Mouse (Mus musculus) heart, postnatal 25 days (tissue): ENCODE results near the gene Gm11027. TPM values are rescaled to one million over a fixed set of nuclear protein-coding genes. Genes with fewer than 3 reads are reported as not detected.

Source experiments
- microRNA-seq: library from miRNA; unstranded; fragments of <30 nt; microRNA quantifications from one replicate; pipeline ENCODE4 v1.2.0, GENCODE M21; 2022
- total RNA-seq, 2 experiments: library from RNA; stranded (reverse); gene quantifications; 2 replicates each; pipeline ENCODE4 v1.2.3; 2021

Gm11027 gene
- total RNA-seq, 2 experiments from 2014 or later: not detected

Small RNA genes lying within 50 kb of the gene (microRNA-seq; reads per million reads assigned to microRNA genes)
- gene Gm23190: not detected

Other genes with a start within 250 kb of the Gm11027 start
- gene Zfp386, start 227.7 kb upstream of the Gm11027 start, total RNA-seq: 10 to 100 TPM; 27.8 to 28.5 TPM
- 1 to 10 TPM; 1.3 to 2.6 TPM for gene Vipr2, start 197.7 kb upstream of the Gm11027 start, total RNA-seq
- gene Wdr60, start 12.4 kb upstream of the Gm11027 start, total RNA-seq: 1 to 10 TPM; 1.6 to 2.3 TPM
- 10 to 100 TPM; 25.3 to 30.4 TPM for gene Esyt2, start 5.8 kb downstream of the Gm11027 start, total RNA-seq
- 1 to 10 TPM; 2.7 to 3.5 TPM for gene Ncapg2, start 130.0 kb downstream of the Gm11027 start, total RNA-seq
- gene Ptprn2, start 210.3 kb downstream of the Gm11027 start, total RNA-seq: not detected